Mouse (Mus musculus) cerebellum, adult 2 months (tissue): ENCODE results near the gene Tesc. TPM values are rescaled to one million over a fixed set of nuclear protein-coding genes. Genes with fewer than 3 reads are reported as not detected.

Experiments used
- DNase-seq, 2 experiments: peaks; one replicate each; pipeline ENCODE4 v3.0.0; 2021
- H3K27ac ChIP-seq: fragments of 200-500 bp; 2 replicates; pipeline ENCODE4 v1.5.1; 2012; ENCODE audit warnings: low read length, control low read depth, inconsistent platforms; ENCODE audit not compliant: insufficient read depth
- H3K27me3 ChIP-seq: fragments of 200-500 bp; 2 replicates; pipeline ENCODE4 v1.6.1; 2012; ENCODE audit warnings: inconsistent platforms, mild to moderate bottlenecking, low read length, moderate library complexity; ENCODE audit not compliant: control insufficient read depth, insufficient read depth
- H3K4me1 ChIP-seq: fragments of 200-500 bp; 2 replicates; pipeline ENCODE4 v1.6.1; 2011; ENCODE audit warnings: low read length; ENCODE audit not compliant: control insufficient read depth, insufficient read depth
- H3K4me3 ChIP-seq: fragments of 200-500 bp; replicated peaks from 2 replicates; pipeline ENCODE3; 2011; ENCODE audit warnings: mild to moderate bottlenecking, low read depth, low read length, control low read depth; ENCODE audit not compliant: insufficient read depth
- CTCF ChIP-seq: fragments of 200-500 bp; IDR thresholded peaks from 2 replicates; pipeline ENCODE4 v1.5.1; 2011; ENCODE audit warnings: low read depth, mild to moderate bottlenecking, control low read depth, low read length, moderate library complexity, borderline replicate concordance; ENCODE audit not compliant: insufficient read depth
- POLR2A ChIP-seq: fragments of 200-500 bp; IDR thresholded peaks from 2 replicates; pipeline ENCODE4 v1.6.1; 2011; ENCODE audit warnings: low read length, control low read depth, borderline replicate concordance; ENCODE audit not compliant: insufficient read depth
- WGBS: fragments of 180-500 bp; shearing (Covaris S2); methylation state at CpG from one replicate; pipeline ENCODE4 v1.1.7; 2018; 5-methylcytosine and 5-hydroxymethylcytosine counted together
- polyA plus RNA-seq: library from polyadenylated mRNA; depleted of rRNA; stranded (reverse); fragments of >200 nt; gene quantifications from 2 replicates; pipeline ENCODE4 v1.2.3, GENCODE M21; 2012

Tesc gene
- polyA plus RNA-seq, 1 experiment: 95.4 TPM

GRCm38 (mm10) chr5:118081996-118082395 lies 54.5 kb downstream of the Tesc start:
- no peak overlapping the region for H3K4me3 ChIP-seq
- H3K27ac ChIP-seq: no peak overlapping the region
- no peak for TF ChIP-seq POLR2A
- no peak for TF ChIP-seq CTCF
- 77% methylated on average over 6 of the region's 6 CpGs for WGBS
- H3K27me3 ChIP-seq: no peaks in the 10 kb centered on the region
- peaks cover 54% of the 10 kb centered on the region for H3K4me1 ChIP-seq
- DNase-seq: no peak

GRCm38 (mm10) chr5:118083060-118083638 lies 55.6 kb downstream of the Tesc start:
- Histone ChIP-seq H3K27ac (peak overlapping the region; percentile 54; the same call in 1 of the 2 replicates), H3K4me3 (no peak overlapping the region), H3K27me3 (no peaks in the 10 kb centered on the region), H3K4me1 (peaks cover 45% of the 10 kb centered on the region)
- 29% methylated on average over 12 of the region's 12 CpGs for WGBS
- peak in 1 of 2 experiments; percentile 48 for DNase-seq
- TF ChIP-seq CTCF (no peak), POLR2A (no peak)

GRCm38 (mm10) chr5:118084171-118084727 lies 56.7 kb downstream of the Tesc start:
- no peak for DNase-seq
- WGBS: 40% methylated on average over 10 of the region's 10 CpGs
- Histone ChIP-seq H3K27me3 (no peaks in the 10 kb centered on the region), H3K27ac (no peak overlapping the region), H3K4me3 (no peak overlapping the region), H3K4me1 (peaks cover 51% of the 10 kb centered on the region)
- no peak for TF ChIP-seq CTCF
- no peak for TF ChIP-seq POLR2A

- Histone ChIP-seq H3K27ac (no peak overlapping the region), H3K4me3 (no peak overlapping the region), H3K4me1 (peaks cover 62% of the 10 kb centered on the region), H3K27me3 (no peaks in the 10 kb centered on the region)
- DNase-seq: no peak
- TF ChIP-seq POLR2A (no peak), CTCF (no peak)
- WGBS: 49% methylated on average over 7 of the region's 7 CpGs
These were observed 57.8 kb downstream of the Tesc start for GRCm38 (mm10) chr5:118085313-118085712.

- Histone ChIP-seq H3K27ac (no peak overlapping the region), H3K4me3 (no peak overlapping the region), H3K4me1 (peaks cover 57% of the 10 kb centered on the region), H3K27me3 (no peaks in the 10 kb centered on the region)
- TF ChIP-seq POLR2A (no peak), CTCF (no peak)
- no peak for DNase-seq
- WGBS: 80% methylated on average over 7 of the region's 7 CpGs
These were observed 59.4 kb downstream of the Tesc start for GRCm38 (mm10) chr5:118086956-118087355.

GRCm38 (mm10) chr5:118089102-118089501 lies 61.6 kb downstream of the Tesc start:
- Histone ChIP-seq H3K27ac (peak overlapping the region; percentile 37), H3K4me3 (no peak overlapping the region), H3K27me3 (no peaks in the 10 kb centered on the region), H3K4me1 (peaks cover 53% of the 10 kb centered on the region)
- TF ChIP-seq POLR2A: 0 out of 2 replicates have a peak, but pooled peaks have one; percentile 10
- TF ChIP-seq CTCF: peak; percentile 45; the same call in 1 of the 2 replicates
- peak; percentile 74 to 87 for DNase-seq
- WGBS: 12% methylated on average over 7 of the region's 7 CpGs

GRCm38 (mm10) chr5:118090101-118090500 lies 62.6 kb downstream of the Tesc start:
- 96% methylated on average over 6 of the region's 6 CpGs for WGBS
- no peak for TF ChIP-seq POLR2A
- TF ChIP-seq CTCF: no peak

GRCm38 (mm10) chr5:118090837-118091236 lies 63.3 kb downstream of the Tesc start:
- H3K4me3 ChIP-seq: no peak overlapping the region
- H3K27me3 ChIP-seq: no peaks in the 10 kb centered on the region
- no peak overlapping the region for H3K27ac ChIP-seq
- peaks cover 41% of the 10 kb centered on the region for H3K4me1 ChIP-seq
- 70% methylated on average over 2 of the region's 2 CpGs for WGBS
- DNase-seq: peak in 1 of 2 experiments; percentile 53
- TF ChIP-seq CTCF (peak; percentile 39; the same call in 1 of the 2 replicates), POLR2A (no peak)

More at GRCm38 (mm10) chr5:118090101-118090500, 62.6 kb downstream of the Tesc start:
- Histone ChIP-seq H3K4me3 (no peak overlapping the region), H3K27me3 (no peaks in the 10 kb centered on the region), H3K27ac (peak overlapping the region; percentile 37), H3K4me1 (peaks cover 48% of the 10 kb centered on the region)
- no peak for DNase-seq
